Mouse (Mus musculus) heart, postnatal 0 days (tissue): ENCODE data around the gene Bmp2k.

Source experiments
- CTCF ChIP-seq: IDR thresholded peaks from 2 replicates; pipeline ENCODE4 v1.5.1; 2016; ENCODE audit warnings: antibody characterized with exemption, control low read depth, low read depth
- EP300 ChIP-seq: IDR thresholded peaks from 2 replicates; pipeline ENCODE4 v1.6.1; 2016; ENCODE audit warnings: antibody characterized with exemption, low read depth

DNA sequence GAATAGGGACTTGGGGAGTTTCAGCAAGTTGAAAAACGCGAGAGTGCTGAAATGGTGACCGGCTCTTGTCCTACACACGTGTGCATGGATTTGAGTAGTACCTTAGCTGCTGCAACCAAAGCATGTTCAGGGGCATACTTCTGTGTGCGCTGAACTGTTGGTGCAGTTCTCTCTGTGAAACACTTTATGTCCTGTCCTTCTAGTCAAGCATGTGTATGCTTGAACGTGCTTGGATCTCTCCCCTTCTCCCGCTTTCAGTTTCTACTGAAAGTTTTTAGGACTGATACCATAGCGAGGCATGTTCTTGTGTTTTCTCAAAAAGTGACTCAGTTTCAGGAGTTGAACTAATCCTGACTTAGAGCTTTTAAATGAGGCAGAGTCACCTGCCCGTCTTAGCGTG, 3.7 kb downstream of the Bmp2k start:
- TF ChIP-seq CTCF, result no peak
- TF ChIP-seq EP300, result no peak
